Mouse (Mus musculus): Measurements from ENCODE around the gene Drc3. TPM values are rescaled to one million over a fixed set of nuclear protein-coding genes. Genes with fewer than 3 reads are reported as not detected.

The Drc3 gene
- polyA plus RNA-seq (2015; fragmentation: Illumina TruSeq; extraction: RNeasy Lipid Tissue Mini Kit (QIAGEN cat#74804); ENCODE audit: insufficient read depth, low read depth, low replicate concordance), result not detected

DNA sequence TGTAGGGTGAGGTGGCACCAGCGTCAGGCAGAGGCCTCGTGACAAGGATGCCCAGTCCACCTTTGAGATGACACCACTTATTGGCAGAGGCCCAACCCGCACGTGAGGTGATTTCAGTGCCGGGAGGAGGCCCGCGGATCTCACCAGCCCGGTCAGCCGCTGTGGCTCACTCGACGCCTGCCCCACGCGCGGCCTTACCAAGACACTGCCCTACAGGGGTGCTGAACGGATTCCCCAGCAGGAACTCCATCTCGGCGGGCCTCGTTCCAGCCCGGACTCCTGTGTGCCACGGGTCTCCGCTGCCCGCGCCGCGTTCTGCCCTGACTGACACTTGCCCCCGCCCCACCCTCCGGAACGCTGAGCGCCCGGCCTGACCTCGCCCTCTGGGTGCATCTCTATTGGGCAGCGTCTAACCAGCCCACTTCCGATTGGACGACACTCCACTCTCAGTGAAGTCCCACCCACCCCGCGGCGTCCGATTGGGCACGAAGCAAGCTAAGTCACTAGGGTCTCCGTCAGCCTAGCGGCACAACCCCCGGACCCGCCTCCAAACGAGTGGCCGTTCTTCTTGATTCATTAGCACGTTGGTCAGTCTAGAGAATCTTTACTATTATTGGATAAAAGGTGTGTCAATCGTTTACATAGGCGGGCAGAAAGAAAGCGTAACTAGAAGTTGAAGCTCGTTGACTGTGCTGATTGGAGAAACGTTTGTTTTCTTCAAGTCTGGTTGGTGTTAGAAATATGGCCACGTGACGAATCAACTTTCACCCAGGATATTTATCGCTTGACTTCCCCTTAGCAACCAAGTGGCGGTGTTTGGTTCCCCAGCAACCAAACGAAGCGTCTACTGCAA lies at the start of gene Drc3, which contains the start of gene Tom1l2:
Gene Drc3, plus strand, starts transcription at position 771 of the 853 bp plus-strand sequence.
Gene Tom1l2, minus strand, starts transcription at position 347 of the 853 bp plus-strand sequence.

GRCm38 (mm10) chr11:60416963-60417716 lies 64.0 kb downstream of the Drc3 start, which contains the start of gene Gid4:
Gene Gid4, plus strand, starts transcription at chr11:60417145.

DNA sequence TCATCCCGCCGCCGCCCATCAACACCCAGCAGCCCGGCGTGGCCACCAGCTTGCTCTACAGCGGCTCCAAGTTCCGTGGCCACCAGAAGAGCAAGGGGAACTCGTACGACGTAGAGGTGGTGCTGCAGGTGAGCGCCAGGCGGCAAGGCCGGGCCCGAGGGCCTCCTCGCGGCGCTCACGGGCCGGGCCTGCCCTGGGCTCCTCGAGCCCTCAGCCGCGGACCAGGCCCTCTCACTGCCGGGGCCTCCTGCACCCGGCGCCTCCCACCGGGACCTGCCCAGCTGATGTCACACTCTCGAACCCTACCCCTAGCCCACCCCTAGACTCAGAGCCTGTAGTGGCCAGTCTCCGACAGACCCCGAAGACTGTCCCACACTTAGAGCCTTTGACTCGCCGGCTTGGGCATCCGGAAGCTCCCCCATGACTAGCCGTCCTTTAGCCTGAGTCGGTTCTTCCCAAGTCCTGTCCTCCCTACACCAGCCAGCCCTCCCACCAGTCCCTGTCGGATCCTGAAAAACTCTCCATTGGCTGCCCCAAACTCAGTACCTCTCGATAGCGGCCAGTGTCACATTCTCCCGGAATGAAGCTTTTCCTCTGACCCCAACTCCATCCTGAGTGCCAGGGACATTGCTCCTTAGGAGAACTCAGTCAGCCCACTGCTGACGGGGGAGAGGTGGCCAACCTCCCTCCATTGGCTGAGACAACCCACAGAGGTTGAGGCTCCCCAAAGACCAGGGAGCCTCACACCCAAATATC lies 64.8 kb downstream of the Drc3 start, which contains the start of gene Atpaf2:
Gene Atpaf2, minus strand, starts transcription at position 741 of the 756 bp plus-strand sequence.

Other genes starting within 250 kb of the Drc3 start
- gene Rai1, start 248.3 kb upstream of the Drc3 start, polyA plus RNA-seq (2015; fragmentation: Illumina TruSeq; extraction: RNeasy Lipid Tissue Mini Kit (QIAGEN cat#74804); ENCODE audit: insufficient read depth, low read depth, low replicate concordance), result 7.5 TPM
- 24.9 TPM for gene Srebf1, start 130.7 kb upstream of the Drc3 start, polyA plus RNA-seq (2015; fragmentation: Illumina TruSeq; extraction: RNeasy Lipid Tissue Mini Kit (QIAGEN cat#74804); ENCODE audit: insufficient read depth, low read depth, low replicate concordance)
- 13.1 TPM for gene Tom1l2, start 424 bp upstream of the Drc3 start, polyA plus RNA-seq (2015; fragmentation: Illumina TruSeq; extraction: RNeasy Lipid Tissue Mini Kit (QIAGEN cat#74804); ENCODE audit: insufficient read depth, low read depth, low replicate concordance)
- gene Gid4, start 63.8 kb downstream of the Drc3 start, polyA plus RNA-seq (2015; fragmentation: Illumina TruSeq; extraction: RNeasy Lipid Tissue Mini Kit (QIAGEN cat#74804); ENCODE audit: insufficient read depth, low read depth, low replicate concordance), result 7.5 TPM
- 5.6 TPM for gene Atpaf2, start 65.1 kb downstream of the Drc3 start, polyA plus RNA-seq (2015; fragmentation: Illumina TruSeq; extraction: RNeasy Lipid Tissue Mini Kit (QIAGEN cat#74804); ENCODE audit: insufficient read depth, low read depth, low replicate concordance)
- gene Drg2, start 101.3 kb downstream of the Drc3 start, polyA plus RNA-seq (2015; fragmentation: Illumina TruSeq; extraction: RNeasy Lipid Tissue Mini Kit (QIAGEN cat#74804); ENCODE audit: insufficient read depth, low read depth, low replicate concordance), result 14.7 TPM
- gene Myo15, start 116.0 kb downstream of the Drc3 start, polyA plus RNA-seq (2015; fragmentation: Illumina TruSeq; extraction: RNeasy Lipid Tissue Mini Kit (QIAGEN cat#74804); ENCODE audit: insufficient read depth, low read depth, low replicate concordance), result not detected
- gene Alkbh5, start 183.1 kb downstream of the Drc3 start, polyA plus RNA-seq (2015; fragmentation: Illumina TruSeq; extraction: RNeasy Lipid Tissue Mini Kit (QIAGEN cat#74804); ENCODE audit: insufficient read depth, low read depth, low replicate concordance), result 9.5 TPM

Data from pancreas, adult 10 weeks (tissue).